Mouse (Mus musculus): ENCODE measurements around the gene C1qtnf12.

Gene C1qtnf12

GRCm38 (mm10) chr4:155962167-155962971 is at the start of gene C1qtnf12:
Gene C1qtnf12 (plus strand): TSS chr4:155962318.
- peak; percentile 50 for DNase-seq (ENCODE audit: low spot score)

- no peak for DNase-seq (ENCODE audit: low spot score)
Measured at GRCm38 (mm10) chr4:155932031-155932430, 30.1 kb upstream of the C1qtnf12 start.

- DNase-seq (ENCODE audit: low spot score) = peak; percentile 43
Measured at GRCm38 (mm10) chr4:155943049-155943452, 19.1 kb upstream of the C1qtnf12 start.

- DNase-seq (ENCODE audit: low spot score) = peak; percentile 95
Measured at GRCm38 (mm10) chr4:155943534-155944249, 18.4 kb upstream of the C1qtnf12 start, which contains the start of gene Ube2j2. Gene Ube2j2 (plus strand): TSS chr4:155943831.

- no peak for DNase-seq (ENCODE audit: low spot score)
Measured at GRCm38 (mm10) chr4:155944271-155944670, 17.8 kb upstream of the C1qtnf12 start.

- no peak for DNase-seq (ENCODE audit: low spot score)
Measured at GRCm38 (mm10) chr4:155947094-155947493, 15.0 kb upstream of the C1qtnf12 start.

- no peak for DNase-seq (ENCODE audit: low spot score)
Measured at GRCm38 (mm10) chr4:155955491-155955890, 6.6 kb upstream of the C1qtnf12 start.

GRCm38 (mm10) chr4:155959275-155959674 is 2.8 kb upstream of the C1qtnf12 start:
- DNase-seq (ENCODE audit: low spot score) = peak; percentile 41

- no peak for DNase-seq (ENCODE audit: low spot score)
Measured at GRCm38 (mm10) chr4:155963106-155963505, 988 bp downstream of the C1qtnf12 start.

- no peak for DNase-seq (ENCODE audit: low spot score)
Measured at GRCm38 (mm10) chr4:155964396-155964795, 2.3 kb downstream of the C1qtnf12 start.

- DNase-seq (ENCODE audit: low spot score) = no peak
Measured at GRCm38 (mm10) chr4:155969043-155969653, 7.0 kb downstream of the C1qtnf12 start.

- DNase-seq (ENCODE audit: low spot score) = no peak
Measured at GRCm38 (mm10) chr4:155970286-155970685, 8.2 kb downstream of the C1qtnf12 start.

- DNase-seq (ENCODE audit: low spot score) = no peak
Measured at GRCm38 (mm10) chr4:155972651-155973050, 10.5 kb downstream of the C1qtnf12 start.

GRCm38 (mm10) chr4:155973239-155973638 is 11.1 kb downstream of the C1qtnf12 start:
- DNase-seq (ENCODE audit: low spot score) = no peak

GRCm38 (mm10) chr4:155981436-155982082 is 19.4 kb downstream of the C1qtnf12 start:
- no peak for DNase-seq (ENCODE audit: low spot score)

GRCm38 (mm10) chr4:155983788-155984187 is 21.7 kb downstream of the C1qtnf12 start:
- DNase-seq (ENCODE audit: low spot score) = no peak

- no peak for DNase-seq (ENCODE audit: low spot score)
Measured at GRCm38 (mm10) chr4:155991211-155991907, 29.2 kb downstream of the C1qtnf12 start.

GRCm38 (mm10) chr4:155991908-155992230 is 29.8 kb downstream of the C1qtnf12 start:
- no peak for DNase-seq (ENCODE audit: low spot score)

- DNase-seq (ENCODE audit: low spot score) = peak; percentile 83
Measured at GRCm38 (mm10) chr4:155992241-155992905, 30.3 kb downstream of the C1qtnf12 start, which contains the start of the genes B3galt6 and Sdf4. Gene B3galt6 (minus strand): TSS chr4:155992649. Gene Sdf4 (plus strand): TSS chr4:155992872.

- peak; percentile 96 for DNase-seq (ENCODE audit: low spot score)
Measured at GRCm38 (mm10) chr4:155992906-155993547, 30.9 kb downstream of the C1qtnf12 start.

Data from testis, postnatal 14 days (tissue).